Mouse (Mus musculus) heart, postnatal 14 days (tissue): ENCODE measurements around the gene Map2k4. TPM values are rescaled to one million over a fixed set of nuclear protein-coding genes. Genes with fewer than 3 reads are reported as not detected.
A peak's percentile ranks its signal among the peaks of the same experiment; 100 is the strongest.

Experiments
- DNase-seq, 2 experiments: peaks; one replicate each; pipeline ENCODE4 v3.0.0; 2021 to 2022
- intact Hi-C: fragments of 180-260 bp; cut with DNase I; formaldehyde crosslinking; loops from one replicate; pipeline ENCODE4 v1.15.1; 2025
- total RNA-seq, 2 experiments: library from RNA; stranded (reverse); gene quantifications; 2 replicates each; pipeline ENCODE4 v1.2.3; 2021

Map2k4 gene
- total RNA-seq, 2 experiments from 2014 or later: 47.4 to 47.5 TPM

DNA sequence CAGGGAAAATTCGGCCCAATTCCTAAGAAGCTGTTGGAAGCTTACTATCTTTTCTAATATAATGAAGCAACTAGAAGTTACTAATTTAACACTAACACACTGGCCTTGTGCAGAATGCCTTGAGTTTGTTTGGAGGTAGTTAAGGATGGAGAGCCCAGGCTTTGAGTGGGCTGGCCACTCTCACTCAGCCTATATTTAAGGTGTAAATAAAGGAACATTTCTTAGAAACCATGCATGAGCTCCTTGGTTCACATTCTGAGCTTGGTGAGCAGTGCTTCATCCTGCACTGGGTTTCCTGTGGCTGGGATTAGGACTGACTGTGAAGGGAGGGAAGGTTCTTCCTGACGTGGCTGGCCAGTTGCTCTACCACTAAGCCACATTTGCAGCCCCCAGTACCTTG, 64.4 kb downstream of the Map2k4 start:
- intact Hi-C loops: loop anchor here (10.0 kb wide), 1 partner anchor 61 kb away; the partner anchor contains the start of gene Map2k4

DNA sequence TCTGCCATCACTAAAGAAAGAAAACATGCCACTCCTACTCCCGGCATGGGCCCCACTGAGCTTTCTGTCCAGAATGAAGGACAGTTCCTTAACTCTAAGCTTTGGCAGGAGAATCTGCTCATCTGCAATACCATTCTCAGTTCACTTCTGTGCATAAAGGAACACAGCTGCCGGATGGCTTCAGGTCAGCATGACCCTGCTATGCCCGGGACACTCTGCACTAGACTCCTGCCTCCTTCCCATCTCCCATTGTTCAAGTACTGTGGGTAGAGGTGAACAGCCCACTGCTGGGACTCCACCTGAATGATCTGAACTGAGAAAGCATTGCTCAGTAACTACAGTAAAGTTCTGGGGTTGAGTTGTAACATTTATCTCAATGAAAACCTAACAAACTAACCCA, 66.5 kb downstream of the Map2k4 start:
- intact Hi-C loops: loop anchor here (10.0 kb wide), 1 partner anchor 63 kb away; the partner anchor contains the start of gene Map2k4
- no peak for DNase-seq

More for the DNA sequence above, 64.4 kb downstream of the Map2k4 start:
- DNase-seq: no peak

DNA sequence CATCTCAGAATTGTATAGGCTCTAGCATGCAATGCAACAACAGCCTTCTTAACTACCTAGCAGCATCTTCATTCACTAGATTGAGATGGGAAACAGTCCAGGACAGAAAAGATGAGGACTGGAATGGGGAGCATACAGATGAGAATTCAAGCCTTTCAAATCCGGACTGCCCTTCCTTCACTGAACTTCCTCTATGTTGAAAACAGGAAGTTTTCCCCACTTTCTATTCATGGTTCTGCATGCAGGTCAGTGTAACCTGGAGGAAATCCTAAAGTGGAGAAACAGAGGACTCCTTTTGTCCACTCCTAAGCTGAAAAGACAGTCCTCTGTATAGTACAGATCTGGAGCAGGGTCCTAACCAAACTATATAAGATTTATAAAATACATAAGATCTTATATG, 68.1 kb downstream of the Map2k4 start:
- no peak for DNase-seq
- intact Hi-C loops: loop anchor here (10.0 kb wide), 1 partner anchor 65 kb away; the partner anchor contains the start of gene Map2k4

DNA sequence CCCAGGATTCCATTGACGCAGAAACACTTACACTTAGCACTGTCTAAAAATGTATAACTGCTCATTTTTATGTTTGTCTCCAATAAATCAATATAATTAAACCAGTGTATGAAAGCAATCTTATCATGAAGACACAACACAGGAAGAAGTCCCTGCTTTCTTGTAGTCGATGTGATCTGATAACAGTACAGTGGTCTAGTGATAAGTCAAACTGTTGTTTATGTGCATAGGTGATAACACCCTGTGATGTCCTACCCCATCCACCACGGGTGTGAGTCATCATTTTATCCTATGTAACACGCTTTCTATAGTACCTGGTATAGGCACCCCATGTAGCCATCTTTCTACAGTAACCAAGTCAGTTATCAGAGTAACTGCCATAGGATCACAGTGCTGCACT, 74.3 kb downstream of the Map2k4 start:
- no peak for DNase-seq
- intact Hi-C loops: no loop called here

DNA sequence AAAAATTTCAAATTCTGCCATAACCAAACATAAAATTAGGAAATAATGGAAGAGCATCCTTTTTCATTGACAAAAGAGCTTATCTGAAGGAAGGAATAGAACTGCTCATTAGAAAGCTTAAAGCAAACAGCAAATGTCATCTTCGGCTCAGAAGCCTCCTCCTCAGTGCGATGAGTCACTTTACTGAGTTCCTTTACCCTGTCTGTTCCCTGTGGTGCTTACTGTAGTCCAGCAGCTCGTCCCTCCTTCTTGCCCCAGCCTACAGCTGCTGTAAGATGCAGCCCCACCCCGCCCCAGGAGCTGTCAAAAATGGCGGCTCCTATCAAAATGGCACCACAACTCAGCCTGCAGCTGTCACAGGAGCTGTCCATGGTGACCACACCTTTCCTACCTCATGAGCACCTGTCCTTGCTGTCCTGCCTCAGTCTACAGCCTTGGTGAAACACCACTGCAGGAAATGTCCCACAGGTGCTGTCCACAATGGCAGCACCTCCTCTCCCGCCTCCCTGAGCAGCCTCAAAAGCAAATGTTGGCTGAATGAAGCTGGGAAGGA, 75.3 kb downstream of the Map2k4 start:
- no peak for DNase-seq
- intact Hi-C loops: no loop called here

GRCm38 (mm10) chr11:65706784-65707183, 81.3 kb downstream of the Map2k4 start:
- intact Hi-C loops: no loop called here
- DNase-seq: no peak

DNA sequence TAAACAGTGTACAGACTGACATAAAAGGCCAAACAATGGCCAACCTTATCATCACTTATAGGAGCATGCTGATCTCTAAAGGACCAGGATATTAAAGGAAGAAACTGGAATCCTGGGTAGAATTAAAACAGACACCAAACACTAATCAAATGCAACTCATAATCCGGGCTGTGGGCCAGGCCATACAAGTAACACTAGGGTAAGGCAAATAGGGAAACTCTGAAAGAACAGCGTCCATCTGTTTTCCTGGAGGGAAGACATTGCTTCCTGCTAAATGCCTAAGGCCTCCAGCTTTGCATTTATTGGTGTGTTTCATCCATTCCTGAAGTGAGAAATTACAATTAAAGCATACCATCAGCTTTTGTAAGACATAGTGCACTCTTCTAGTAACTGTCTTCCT, 81.9 kb downstream of the Map2k4 start:
- DNase-seq: no peak

GRCm38 (mm10) chr11:65704861-65705260, 83.2 kb downstream of the Map2k4 start:
- DNase-seq: no peak
- intact Hi-C loops: no loop called here

More for the DNA sequence above, 81.9 kb downstream of the Map2k4 start:
- intact Hi-C loops: no loop called here

GRCm38 (mm10) chr11:65678824-65679402, 109.2 kb downstream of the Map2k4 start:
- DNase-seq: peak; percentile 24 to 53
- intact Hi-C loops: loop anchor here (2.0 to 5.0 kb wide), 3 partner anchors 332 to 482 kb away; partner anchors contain the start of gene Myocd

- DNase-seq: peak; percentile 23 to 32
- intact Hi-C loops: no loop called here
Observed at GRCm38 (mm10) chr11:65667348-65667969, 120.6 kb downstream of the Map2k4 start.

- DNase-seq: no peak
- intact Hi-C loops: no loop called here
Observed at GRCm38 (mm10) chr11:65664903-65665302, 123.2 kb downstream of the Map2k4 start.

DNA sequence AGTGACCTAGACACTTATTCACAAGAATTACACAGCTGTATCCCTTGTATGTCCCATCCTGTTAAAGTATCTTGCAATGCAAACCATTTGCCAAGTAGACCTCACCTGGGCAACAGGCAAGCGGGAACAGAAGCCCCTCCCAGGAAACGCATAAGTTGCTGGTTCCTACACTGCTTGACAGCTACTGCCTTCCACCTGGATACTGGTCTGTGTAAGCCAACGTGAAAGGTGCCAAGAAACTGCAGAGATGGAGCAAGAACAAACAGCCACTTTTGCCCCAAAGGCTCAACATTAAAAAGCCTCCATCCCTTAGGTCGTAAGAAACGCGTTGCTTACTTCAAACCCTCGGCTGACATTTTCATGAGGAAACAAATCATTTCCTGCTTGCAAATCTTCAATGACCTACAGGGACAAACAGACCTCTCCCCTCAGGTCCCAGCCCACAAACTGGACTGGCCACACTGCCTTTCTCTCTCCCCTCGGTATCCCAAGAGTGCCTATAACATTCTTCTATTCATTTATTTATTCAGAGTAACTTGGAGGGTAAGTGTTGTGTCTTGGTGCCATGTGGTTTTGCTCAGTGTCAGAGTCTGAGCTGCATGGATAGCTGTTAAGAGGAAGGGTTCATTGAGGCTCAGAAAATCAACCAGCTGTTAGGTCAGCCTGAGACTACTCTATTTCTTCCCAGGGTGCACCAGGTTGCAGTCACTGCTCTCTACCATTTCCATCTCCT, 126.1 kb downstream of the Map2k4 start:
- intact Hi-C loops: no loop called here
- no peak for DNase-seq

DNA sequence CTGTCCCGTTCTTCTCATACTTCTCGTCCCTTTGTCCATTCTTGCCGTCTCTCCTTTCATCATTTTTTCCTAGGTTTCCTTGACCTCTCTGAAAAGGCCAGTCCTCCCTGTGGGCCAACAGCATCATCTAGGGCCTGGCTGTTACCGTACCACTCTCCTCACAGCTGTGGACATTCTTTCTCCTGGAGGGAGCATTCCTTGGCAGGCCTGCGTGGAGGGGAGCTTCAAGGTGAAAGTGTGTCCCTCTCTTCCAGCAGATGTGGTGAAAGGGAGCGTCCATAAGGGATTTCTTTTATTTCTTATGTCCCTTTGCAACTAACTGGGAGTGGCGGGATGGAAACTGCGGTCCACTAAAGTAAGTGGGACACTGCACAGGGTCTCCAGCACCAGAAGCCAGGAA, 134.2 kb downstream of the Map2k4 start:
- DNase-seq: no peak
- intact Hi-C loops: no loop called here

GRCm38 (mm10) chr11:65651426-65651825, 136.7 kb downstream of the Map2k4 start:
- intact Hi-C loops: no loop called here
- no peak for DNase-seq

DNA sequence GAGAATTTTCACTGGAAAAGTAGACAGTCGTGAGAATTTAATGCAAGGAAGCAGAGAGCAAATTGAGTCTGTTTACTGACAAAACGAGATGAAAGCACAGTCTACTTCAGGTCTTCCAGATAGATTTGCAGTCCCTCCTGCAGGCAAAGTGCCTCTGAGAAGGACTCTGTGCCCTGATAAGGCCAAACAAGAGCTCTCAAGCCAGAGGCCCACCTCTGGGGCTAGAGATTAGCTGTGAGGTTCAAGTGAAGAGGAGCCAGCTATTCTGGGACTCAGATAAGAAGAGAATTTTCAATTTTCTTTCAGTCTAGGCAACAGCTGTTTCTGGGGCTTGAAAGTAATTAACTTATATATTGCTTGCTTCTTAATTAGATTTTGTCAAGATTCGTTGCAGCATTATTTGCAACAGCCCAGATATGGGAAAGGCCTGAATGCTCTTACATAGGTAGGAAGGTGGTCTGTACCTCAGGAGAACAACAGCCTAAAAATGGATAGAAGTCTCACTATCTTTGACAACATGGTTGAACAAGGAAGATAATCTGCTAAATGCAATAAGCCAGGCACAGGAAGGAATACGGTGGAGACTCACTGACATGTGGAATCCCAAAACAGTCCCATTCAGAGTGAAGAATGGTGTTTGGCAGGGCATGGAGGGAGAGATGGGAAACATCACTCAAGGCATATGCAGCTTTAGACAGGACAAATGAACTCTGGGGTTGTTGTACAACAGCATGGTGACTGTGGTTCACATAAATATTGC, 138.0 kb downstream of the Map2k4 start:
- no peak for DNase-seq
- intact Hi-C loops: no loop called here

DNA sequence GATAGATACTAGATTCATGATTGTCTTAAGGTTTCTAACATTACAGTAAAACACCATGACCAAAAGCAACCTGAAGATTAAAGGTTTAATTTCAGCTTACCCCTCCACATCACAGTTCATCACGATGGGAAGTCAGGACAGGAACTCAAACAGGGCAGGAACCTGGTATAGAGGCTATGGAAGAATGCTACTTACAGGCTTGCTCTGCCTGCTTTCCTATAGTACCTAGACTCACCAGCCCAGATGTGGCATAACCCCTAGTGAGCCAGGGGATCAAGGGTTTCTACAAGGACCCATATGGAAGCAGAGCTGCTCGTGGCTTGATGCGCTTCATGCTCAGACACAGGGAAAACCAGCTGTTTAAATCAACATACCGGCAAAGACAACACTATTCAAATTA, 138.6 kb downstream of the Map2k4 start:
- intact Hi-C loops: no loop called here
- no peak for DNase-seq

- intact Hi-C loops: no loop called here
- DNase-seq: no peak
Observed at GRCm38 (mm10) chr11:65646314-65646713, 141.8 kb downstream of the Map2k4 start.

GRCm38 (mm10) chr11:65644539-65644938, 143.6 kb downstream of the Map2k4 start:
- no peak for DNase-seq
- intact Hi-C loops: no loop called here

DNA sequence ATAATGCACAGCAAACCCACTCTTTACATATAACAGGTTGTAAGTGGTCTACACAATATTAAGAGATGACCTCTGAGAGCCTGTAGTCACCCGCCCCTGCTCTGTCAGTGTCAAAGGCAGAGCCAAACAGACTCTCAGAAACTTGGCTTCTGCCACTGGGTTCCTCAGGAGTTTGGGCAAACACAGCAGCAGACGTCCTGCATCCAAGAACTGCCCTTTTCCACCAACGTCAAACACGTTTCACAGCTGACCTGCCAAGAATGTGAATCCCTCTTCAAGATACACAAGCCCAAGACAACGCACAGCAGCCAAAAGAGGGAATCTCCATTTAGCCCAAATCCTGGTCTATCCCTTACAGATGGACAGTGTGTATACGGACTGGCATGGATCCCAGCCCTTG, 147.8 kb downstream of the Map2k4 start:
- DNase-seq: peak; percentile 33 to 47
- intact Hi-C loops: no loop called here
